Mouse (Mus musculus): Measurements from ENCODE around the gene Tcf7l2.

Tcf7l2 gene

DNA sequence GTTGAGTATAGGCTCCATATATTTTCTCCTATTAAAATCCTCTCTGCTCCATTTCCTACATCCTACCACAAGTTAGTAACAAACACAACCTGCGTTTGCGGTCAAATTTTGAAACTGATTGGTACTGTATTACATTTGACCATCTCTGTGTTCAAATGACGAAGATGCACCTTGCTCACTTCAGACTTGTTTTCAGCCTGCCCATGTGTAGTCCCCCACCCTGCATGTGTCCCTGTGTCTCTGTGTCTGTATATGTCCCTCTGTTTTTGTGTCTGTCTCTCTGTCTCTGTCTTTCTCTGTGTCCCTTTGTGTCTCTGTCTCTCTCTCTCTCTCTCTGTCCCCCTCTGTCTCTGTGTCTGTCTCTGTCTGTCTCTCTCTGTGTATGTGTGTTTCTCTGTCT is 222.8 kb downstream of the Tcf7l2 start:
- no peak for DNase-seq

- no peak for DNase-seq
These were observed 224.4 kb downstream of the Tcf7l2 start for GRCm38 (mm10) chr19:55966066-55966465.

- DNase-seq, result no peak
These were observed 228.4 kb downstream of the Tcf7l2 start for GRCm38 (mm10) chr19:55969929-55970531.

DNA sequence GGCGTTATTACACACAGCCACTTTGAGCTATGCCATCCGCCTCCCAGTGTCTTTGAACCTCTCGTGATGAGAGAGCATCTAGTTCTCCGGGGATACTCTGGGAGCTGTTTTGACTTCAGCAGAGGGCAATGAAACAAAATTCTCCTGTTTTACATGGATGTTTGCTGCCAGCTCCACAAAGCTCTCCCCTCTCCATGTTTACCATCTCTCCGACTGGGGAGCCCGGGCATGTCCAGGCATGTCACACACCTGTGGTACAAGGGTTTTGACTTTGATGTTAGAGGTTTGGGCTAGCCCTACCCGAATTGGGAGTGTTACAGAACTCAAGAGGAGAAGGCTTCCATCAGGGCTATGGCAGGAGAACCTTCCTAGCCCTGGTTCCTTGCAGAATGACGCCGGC is 234.5 kb downstream of the Tcf7l2 start:
- DNase-seq, result no peak

All from thymus, postnatal 14 days (tissue).